ENCODE assay signal across 10 mouse cellular contexts in the genomic region with DNA sequence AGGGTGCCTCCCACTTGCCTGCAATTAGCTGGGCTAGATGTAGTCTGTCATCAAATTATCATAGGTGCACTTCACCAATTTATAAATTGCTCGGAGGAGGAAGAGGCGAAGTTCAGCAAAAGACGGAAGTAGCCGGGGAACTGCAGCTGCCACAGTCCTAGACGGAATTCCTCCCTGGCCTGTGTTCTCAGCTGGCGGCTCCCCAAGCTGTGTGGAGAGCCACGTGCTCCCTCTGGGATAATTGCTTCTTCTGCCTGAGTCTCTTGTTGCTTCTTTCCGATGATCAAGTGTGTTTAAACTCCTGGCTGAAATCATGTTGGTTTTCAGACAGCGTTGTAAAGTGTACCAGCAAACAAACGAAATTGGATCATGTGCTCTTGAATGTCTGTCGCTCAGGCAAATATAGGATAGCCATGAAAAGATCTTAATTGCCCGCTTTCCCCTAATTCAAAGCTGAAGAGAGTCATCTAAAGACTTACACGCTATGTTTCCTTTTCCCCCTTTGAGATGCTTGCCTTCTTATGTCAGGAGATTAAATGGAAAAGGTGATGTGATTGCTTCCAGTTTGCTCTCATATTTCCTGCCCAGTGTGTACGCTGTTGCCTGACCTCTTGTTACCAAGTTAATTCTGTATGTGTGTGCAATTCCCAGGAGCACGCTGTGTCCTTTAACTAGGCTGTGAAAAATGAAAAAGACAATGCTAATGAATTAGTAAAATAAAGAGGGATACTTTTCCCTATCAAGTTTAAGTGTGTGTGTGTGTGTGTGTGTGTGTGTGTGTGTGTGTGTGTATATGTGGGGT.
A peak's percentile ranks its signal among the peaks of the same experiment; 100 is the strongest.
DNase-seq lines count a peak whose midpoint lies in the region; ATAC-seq lines count a peak whose summit lies in the region.
"Had no signal": no experiment of that assay in that cellular context is flagged by ENCODE, and none has a peak within 500 bp of the region (broad histone marks: within the 10 kb centered on the region; RNA-seq: fewer than 3 reads in every experiment).

No protein-coding gene starts in this region.

- peak overlapping the region; percentile 39 for H3K4me2 ChIP-seq in intestine, embryonic 16.5 days (ENCODE audit: low read depth, low read length)

- H3K36me3 ChIP-seq in embryonic facial prominence, embryonic 10.5 days (replicated peaks) = no peaks in the 10 kb centered on the region
- H3K36me3 ChIP-seq in intestine, embryonic 16.5 days (ENCODE audit: control insufficient read depth, insufficient read depth, low read length) = no peaks in the 10 kb centered on the region
- H3K36me3 ChIP-seq in midbrain, embryonic 10.5 days = no peaks in the 10 kb centered on the region
- H3K36me3 ChIP-seq: G1E had no signal

- H3K4me3 ChIP-seq in embryonic facial prominence, embryonic 10.5 days = peak overlapping the region; percentile 41
- H3K4me3 ChIP-seq in intestine, embryonic 16.5 days (ENCODE audit: low read length) = peak overlapping the region; percentile 18; the same call in 1 of the 2 replicates
- H3K4me3 ChIP-seq in midbrain, embryonic 10.5 days = peak overlapping the region; percentile 28

- DNase-seq in adrenal gland, adult 8-10 months = peak; percentile 44
- peak; percentile 77 for DNase-seq in embryonic facial prominence, embryonic 10.5 days (ENCODE audit: low spot score)
- DNase-seq in heart, adult 11 months = peak; percentile 97
- peak; percentile 57 for DNase-seq in left cerebral cortex, postnatal 14 days (ENCODE audit: low spot score in 2 of 2)
- DNase-seq in midbrain, embryonic 10.5 days (ENCODE audit: low spot score) = peak; percentile 53
- peak; percentile 65 for DNase-seq in skeletal muscle tissue, adult 2 months (ENCODE audit: low read depth, low spot score)

- peaks cover 59% of the 10 kb centered on the region for H3K4me1 ChIP-seq in embryonic facial prominence, embryonic 10.5 days
- peaks cover 7% of the 10 kb centered on the region for H3K4me1 ChIP-seq in intestine, embryonic 16.5 days (ENCODE audit: control insufficient read depth, insufficient read depth, low read length)
- peaks cover 45% of the 10 kb centered on the region for H3K4me1 ChIP-seq in midbrain, embryonic 10.5 days

- 13% methylated on average over 15 of the region's 15 CpGs for WGBS in embryonic facial prominence, embryonic 10.5 days
- WGBS in intestine, embryonic 16.5 days = 16% methylated on average over 15 of the region's 15 CpGs
- 29% methylated on average over 15 of the region's 15 CpGs for WGBS in midbrain, embryonic 10.5 days

- peak; percentile 95 for ATAC-seq in intestine, embryonic 16.5 days
- ATAC-seq in erythroblast, adult 5-6 weeks (replicated peaks; ENCODE audit: low FRiP score, poor library complexity, severe bottlenecking) = no peak

- H3K9me3 ChIP-seq in embryonic facial prominence, embryonic 10.5 days = no peaks in the 10 kb centered on the region
- H3K9me3 ChIP-seq in intestine, embryonic 16.5 days (ENCODE audit: control insufficient read depth, low read length) = no peaks in the 10 kb centered on the region
- H3K9me3 ChIP-seq in midbrain, embryonic 10.5 days (replicated peaks) = no peaks in the 10 kb centered on the region

- 0 out of 2 replicates have a peak overlapping the region, but pooled peaks have one; percentile 12 for H3K9ac ChIP-seq in intestine, embryonic 16.5 days (ENCODE audit: low read depth, low read length)
- H3K9ac ChIP-seq: liver, embryonic 14.5 days had no signal

- no peaks in the 10 kb centered on the region for H3K27me3 ChIP-seq in embryonic facial prominence, embryonic 10.5 days (replicated peaks; ENCODE audit: low read depth, poor library complexity, severe bottlenecking)
- H3K27me3 ChIP-seq in intestine, embryonic 16.5 days (replicated peaks; ENCODE audit: control insufficient read depth, insufficient read depth, low read length) = no peaks in the 10 kb centered on the region
- H3K27me3 ChIP-seq in midbrain, embryonic 10.5 days (ENCODE audit: low read depth, poor library complexity, severe bottlenecking) = peaks cover 18% of the 10 kb centered on the region; the same call in 1 of the 2 replicates

- intact Hi-C loops in left cerebral cortex, postnatal 14 days (cut with DNase I) = no loop called here

- peak overlapping the region; percentile 75 for H3K27ac ChIP-seq in embryonic facial prominence, embryonic 10.5 days (replicated peaks)
- no peak overlapping the region for H3K27ac ChIP-seq in intestine, embryonic 16.5 days (ENCODE audit: low read length)
- H3K27ac ChIP-seq in midbrain, embryonic 10.5 days (replicated peaks) = peak overlapping the region; percentile 59
- H3K27ac ChIP-seq: liver, embryonic 14.5 days had no signal

Comparison
In these comparisons a context has a peak if more than half of its experiments do, and no peak if none do; other contexts are left out.
1. DNase-seq: peak in every context shown above with its lines; median percentile 97 in heart, adult 11 months; 77 in embryonic facial prominence, embryonic 10.5 days; 65 in skeletal muscle tissue, adult 2 months; 57 in left cerebral cortex, postnatal 14 days; 53 in midbrain, embryonic 10.5 days; 44 in adrenal gland, adult 8-10 months.